Mouse (Mus musculus) neural tube, embryonic 14.5 days (tissue): ENCODE measurements around the gene Clcn5. TPM values are rescaled to one million over a fixed set of nuclear protein-coding genes. Genes with fewer than 3 reads are reported as not detected.
A peak's percentile ranks its signal among the peaks of the same experiment; 100 is the strongest.

Source experiments
- ATAC-seq: fragments of 200-750 bp; cut with Nextera tagmentation; 2 replicates; pipeline ENCODE4 v1.8.0; 2017; ENCODE audit warnings: low read depth, mild to moderate bottlenecking, moderate TSS enrichment, moderate library complexity
- H3K27ac ChIP-seq: fragments of 300-500 bp; sonication (generic); 2 replicates; pipeline ENCODE4 v1.5.1; 2014; ENCODE audit warnings: low read depth, mild to moderate bottlenecking, control low read depth, low read length, moderate library complexity, mixed read lengths
- H3K27me3 ChIP-seq: fragments of 300-500 bp; sonication (generic); 2 replicates; pipeline ENCODE4 v1.6.1; 2014; ENCODE audit warnings: low read length; ENCODE audit not compliant: control insufficient read depth, insufficient read depth
- H3K36me3 ChIP-seq: fragments of 300-500 bp; sonication (generic); 2 replicates; pipeline ENCODE4 v1.6.1; 2014; ENCODE audit warnings: low read length, mixed read lengths; ENCODE audit not compliant: control insufficient read depth, insufficient read depth
- H3K4me1 ChIP-seq: fragments of 300-500 bp; sonication (generic); 2 replicates; pipeline ENCODE4 v1.6.1; 2014; ENCODE audit warnings: low read length; ENCODE audit not compliant: control insufficient read depth, insufficient read depth
- H3K4me2 ChIP-seq: fragments of 300-500 bp; sonication (generic); 2 replicates; pipeline ENCODE4 v1.6.1; 2014; ENCODE audit warnings: mild to moderate bottlenecking, low read depth, low read length, control low read depth
- H3K4me3 ChIP-seq: fragments of 300-500 bp; sonication (generic); 2 replicates; pipeline ENCODE4 v1.5.1; 2014; ENCODE audit warnings: low read depth, low read length, control low read depth, mixed read lengths
- H3K9ac ChIP-seq: fragments of 300-500 bp; sonication (generic); replicated peaks from 2 replicates; pipeline ENCODE4 v1.6.1; 2014; ENCODE audit warnings: low read depth, mild to moderate bottlenecking, control low read depth, low read length, mixed read lengths
- H3K9me3 ChIP-seq: fragments of 300-500 bp; sonication (generic); 2 replicates; pipeline ENCODE4 v1.6.1; 2016; ENCODE audit warnings: low read length; ENCODE audit not compliant: control insufficient read depth
- WGBS: fragments of 180-500 bp; shearing (Covaris S2); extraction: QIAGEN DNeasy Blood & Tissue Kit; methylation state at CpG from one replicate; pipeline ENCODE4 v1.1.7; 2014; 5-methylcytosine and 5-hydroxymethylcytosine counted together
- microRNA counts: library from miRNA; unstranded; fragments of <30 nt; microRNA quantifications from one replicate; lab custom pipeline; 2016
- microRNA-seq: library from miRNA; unstranded; fragments of <30 nt; microRNA quantifications from one replicate; pipeline ENCODE4, GENCODE M21; 2016
- polyA plus RNA-seq: library from polyadenylated mRNA; unstranded; fragments of >200 nt; fragmentation: Nextera tagmentation; extraction: Ambion mirVana; gene quantifications from 2 replicates; pipeline ENCODE4 v1.2.1, GENCODE M21; 2014

Gene Clcn5
- polyA plus RNA-seq, 1 experiment from 2014 or later, result 10.4 TPM

DNA sequence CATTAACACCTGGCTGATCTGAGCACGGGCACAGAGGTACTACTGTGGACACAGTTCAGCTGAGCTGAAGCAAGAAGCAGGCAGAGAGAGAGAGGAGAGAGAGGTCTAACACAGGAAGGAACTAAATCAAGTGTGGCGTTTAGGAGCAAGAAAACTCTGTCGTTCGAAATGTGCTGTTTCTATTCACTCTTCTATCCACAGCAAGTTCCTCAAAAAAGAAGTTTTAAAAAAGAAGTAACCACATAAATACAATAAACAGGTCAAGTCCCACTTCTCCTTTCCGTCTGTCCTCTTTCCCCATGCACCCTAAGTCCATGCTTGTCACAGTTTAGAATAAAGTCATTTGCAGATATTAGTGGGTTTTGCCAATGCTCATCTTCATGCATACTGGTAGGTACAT, 150.4 kb downstream of the Clcn5 start:
- no peak for ATAC-seq
- H3K27me3 ChIP-seq, result no peaks in the 10 kb centered on the region
- no peaks in the 10 kb centered on the region for H3K9me3 ChIP-seq
- no peak overlapping the region for H3K4me3 ChIP-seq
- H3K4me2 ChIP-seq, result no peak overlapping the region
- no peaks in the 10 kb centered on the region for H3K36me3 ChIP-seq
- no peaks in the 10 kb centered on the region for H3K4me1 ChIP-seq
- no peak overlapping the region for H3K27ac ChIP-seq
- 82% methylated on average over 5 of the region's 5 CpGs for WGBS
- no peak overlapping the region for H3K9ac ChIP-seq

DNA sequence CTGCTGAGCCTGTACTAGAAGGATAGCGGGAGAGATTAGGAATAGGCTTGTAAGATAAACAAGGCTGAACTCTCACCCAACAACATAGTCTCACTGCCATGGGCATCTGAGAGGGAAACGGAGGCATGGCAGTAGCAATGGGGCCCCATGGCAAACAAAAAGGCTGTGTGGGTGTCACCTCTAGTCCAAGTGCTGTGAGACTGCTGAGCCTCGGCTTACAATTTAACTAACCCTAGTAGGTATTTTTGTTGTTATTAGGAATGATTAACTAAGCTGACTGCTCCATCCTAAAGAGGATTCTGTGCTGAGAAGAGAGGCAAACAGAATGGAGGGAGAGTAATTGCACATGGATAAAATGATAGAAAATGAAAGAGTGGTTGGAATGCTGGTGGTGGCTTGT, 161.2 kb downstream of the Clcn5 start:
- Histone ChIP-seq H3K4me2 (no peak overlapping the region), H3K9me3 (no peaks in the 10 kb centered on the region), H3K27ac (no peak overlapping the region), H3K9ac (no peak overlapping the region), H3K27me3 (no peaks in the 10 kb centered on the region), H3K4me3 (no peak overlapping the region), H3K4me1 (no peaks in the 10 kb centered on the region), H3K36me3 (no peaks in the 10 kb centered on the region)
- no peak for ATAC-seq
- 71% methylated on average over 3 of the region's 3 CpGs for WGBS

DNA sequence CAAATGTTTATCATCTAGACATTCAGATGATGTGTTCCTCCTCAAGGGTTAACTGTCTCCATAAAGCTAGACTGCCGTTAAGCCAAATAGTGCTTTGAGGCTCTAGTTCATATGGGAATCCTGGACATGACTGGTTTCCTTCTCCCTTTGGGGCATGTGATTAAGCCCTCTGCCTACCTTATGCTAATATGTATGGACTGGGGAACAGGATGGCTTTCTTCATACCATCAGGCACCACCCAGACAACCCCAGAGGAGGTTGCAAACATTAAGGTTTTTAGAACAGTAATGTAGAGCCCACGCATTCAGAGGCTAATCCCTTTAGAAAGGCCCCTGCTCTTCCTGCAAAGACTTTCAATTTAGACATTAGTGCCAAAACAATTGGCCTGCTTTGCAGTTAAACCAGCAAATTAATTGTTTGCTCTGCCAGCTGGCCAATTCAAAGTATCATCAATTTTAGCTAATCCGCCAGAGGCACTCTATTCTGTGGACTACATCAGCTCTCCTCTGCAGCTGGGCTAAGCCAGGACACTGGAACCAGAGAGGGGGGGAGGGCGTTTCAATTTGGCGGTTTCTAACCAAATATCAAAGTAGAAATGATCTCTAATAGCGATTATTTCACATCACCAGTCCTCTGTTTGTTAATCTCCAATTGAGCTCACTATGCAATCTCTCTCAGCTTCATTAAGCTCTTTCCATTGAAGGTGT, 163.0 kb downstream of the Clcn5 start:
- no peak overlapping the region for H3K4me3 ChIP-seq
- no peaks in the 10 kb centered on the region for H3K27me3 ChIP-seq
- no peaks in the 10 kb centered on the region for H3K36me3 ChIP-seq
- H3K9me3 ChIP-seq, result no peaks in the 10 kb centered on the region
- H3K4me1 ChIP-seq, result no peaks in the 10 kb centered on the region
- peak; percentile 56; the same call in 1 of the 2 replicates for ATAC-seq
- H3K27ac ChIP-seq, result no peak overlapping the region
- H3K9ac ChIP-seq, result no peak overlapping the region
- WGBS, result 45% methylated on average over 6 of the region's 6 CpGs
- H3K4me2 ChIP-seq, result no peak overlapping the region

DNA sequence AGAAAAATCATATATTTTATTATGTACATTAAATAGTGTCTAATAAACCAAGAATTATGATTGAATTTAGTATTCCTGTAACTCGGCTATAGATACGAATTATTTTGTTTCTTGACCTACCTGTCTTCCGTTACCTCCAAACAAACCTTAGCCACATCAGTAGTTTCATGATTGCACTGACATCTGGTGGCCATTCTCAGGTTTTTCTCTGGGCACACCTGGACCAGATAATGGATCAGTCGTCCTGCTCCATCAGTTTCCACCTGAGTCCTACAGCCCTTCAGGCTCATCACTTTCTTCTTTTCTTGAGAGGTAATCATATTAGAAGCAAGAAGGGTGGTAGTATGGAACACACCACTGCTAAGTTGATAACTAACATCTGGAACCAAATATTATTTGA, 169.0 kb downstream of the Clcn5 start:
- no peak overlapping the region for H3K27ac ChIP-seq
- no peak for ATAC-seq
- no peak overlapping the region for H3K4me2 ChIP-seq
- no peaks in the 10 kb centered on the region for H3K4me1 ChIP-seq
- H3K36me3 ChIP-seq, result no peaks in the 10 kb centered on the region
- no peak overlapping the region for H3K9ac ChIP-seq
- H3K9me3 ChIP-seq, result no peaks in the 10 kb centered on the region
- H3K4me3 ChIP-seq, result no peak overlapping the region
- 76% methylated on average over 4 of the region's 4 CpGs for WGBS
- H3K27me3 ChIP-seq, result no peaks in the 10 kb centered on the region

DNA sequence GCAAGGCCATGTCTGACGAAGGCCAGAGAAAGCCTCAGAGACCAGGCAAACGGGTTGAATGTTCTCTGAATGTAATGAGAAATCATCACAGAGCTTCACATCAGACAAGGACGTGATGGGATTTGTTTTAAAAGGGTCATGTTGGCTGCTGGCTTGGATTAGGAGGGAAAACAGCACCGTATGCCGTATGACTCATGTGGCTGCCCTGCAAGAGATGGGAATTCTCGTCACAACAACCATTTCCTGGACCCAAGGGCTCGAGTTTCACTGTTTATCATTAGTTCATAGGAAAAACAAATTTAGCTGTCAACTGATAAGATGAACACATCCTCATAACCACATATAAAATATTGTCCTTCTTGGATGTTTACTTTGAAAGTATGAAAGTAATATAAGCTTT, 173.0 kb downstream of the Clcn5 start:
- H3K27me3 ChIP-seq, result no peaks in the 10 kb centered on the region
- H3K27ac ChIP-seq, result no peak overlapping the region
- no peaks in the 10 kb centered on the region for H3K4me1 ChIP-seq
- H3K36me3 ChIP-seq, result no peaks in the 10 kb centered on the region
- H3K4me3 ChIP-seq, result no peak overlapping the region
- H3K9ac ChIP-seq, result no peak overlapping the region
- WGBS, result 70% methylated on average over 7 of the region's 7 CpGs
- ATAC-seq, result no peak
- H3K4me2 ChIP-seq, result no peak overlapping the region
- H3K9me3 ChIP-seq, result no peaks in the 10 kb centered on the region

DNA sequence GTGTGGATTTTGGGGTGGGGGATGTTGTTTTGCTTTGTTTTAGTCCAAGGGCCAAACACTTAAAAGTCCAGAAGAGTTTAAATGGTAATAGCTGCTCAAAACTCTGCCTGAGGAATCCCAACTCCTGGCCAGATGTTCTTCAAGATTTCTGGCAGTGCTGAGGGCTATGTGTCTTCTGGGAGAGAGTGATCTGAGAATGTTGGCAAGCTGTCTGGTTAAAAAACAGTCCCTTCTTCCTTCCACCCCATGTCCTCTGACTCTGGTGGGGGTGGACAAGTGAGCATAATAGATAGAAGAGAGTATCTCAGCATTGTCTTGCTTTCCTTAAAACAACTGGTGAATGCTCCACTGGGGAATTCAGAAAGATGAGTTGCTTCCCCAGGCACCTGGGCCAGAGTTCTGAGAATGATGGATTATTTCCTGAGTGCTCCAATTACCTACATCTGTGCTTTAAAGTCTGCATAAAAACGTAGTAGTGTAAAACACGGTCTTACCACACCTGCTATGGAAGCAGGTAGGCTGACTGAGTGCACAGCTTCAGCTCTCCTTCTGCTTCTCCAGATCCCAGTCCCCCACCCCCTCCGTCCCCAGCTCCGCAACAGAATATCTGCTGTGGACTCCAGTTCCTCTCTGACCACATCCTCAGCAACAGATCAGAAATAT, 197.4 kb downstream of the Clcn5 start:
- no peaks in the 10 kb centered on the region for H3K36me3 ChIP-seq
- no peak overlapping the region for H3K4me2 ChIP-seq
- H3K27me3 ChIP-seq, result no peaks in the 10 kb centered on the region
- H3K9ac ChIP-seq, result no peak overlapping the region
- H3K4me3 ChIP-seq, result no peak overlapping the region
- ATAC-seq, result no peak
- 79% methylated on average over 4 of the region's 4 CpGs for WGBS
- no peaks in the 10 kb centered on the region for H3K4me1 ChIP-seq
- H3K9me3 ChIP-seq, result no peaks in the 10 kb centered on the region
- H3K27ac ChIP-seq, result no peak overlapping the region

DNA sequence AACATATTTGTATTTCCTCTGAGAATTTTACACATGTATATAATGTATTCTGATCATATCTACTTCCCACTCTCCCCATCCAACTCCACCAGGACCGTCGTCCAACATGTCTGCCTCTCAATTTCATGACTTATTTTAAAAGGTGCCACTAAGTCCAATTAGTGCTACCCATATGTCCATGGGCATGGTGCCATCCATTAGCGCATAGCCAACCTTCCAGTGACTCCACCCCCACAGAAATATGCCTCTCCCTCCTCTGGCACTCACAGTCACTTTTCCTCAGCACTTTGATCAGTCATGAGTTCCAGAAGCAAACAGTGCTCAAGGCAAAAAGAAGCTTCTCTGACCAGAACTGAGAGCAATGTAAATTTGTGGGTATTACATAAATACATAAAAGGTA, 204.3 kb downstream of the Clcn5 start:
- ATAC-seq, result no peak
- 90% methylated on average over 3 of the region's 3 CpGs for WGBS

More for the DNA sequence above, 204.3 kb downstream of the Clcn5 start:
- no peak overlapping the region for H3K4me3 ChIP-seq
- no peak overlapping the region for H3K4me2 ChIP-seq
- H3K9me3 ChIP-seq, result no peaks in the 10 kb centered on the region
- no peaks in the 10 kb centered on the region for H3K4me1 ChIP-seq
- no peaks in the 10 kb centered on the region for H3K27me3 ChIP-seq
- no peak overlapping the region for H3K9ac ChIP-seq
- H3K36me3 ChIP-seq, result no peaks in the 10 kb centered on the region
- no peak overlapping the region for H3K27ac ChIP-seq

MicroRNAs encoded within 50 kb of the gene (microRNA counts, 519-probe panel; counts per million panel counts)
- microRNA mmu-miR-188-3p (lab: Ali Mortazavi, UCI), result not detected
- microRNA mmu-miR-188-5p (lab: Ali Mortazavi, UCI), result 4,807 counts per million, percentile 64 among the panel's probes with 10 or more counts
- microRNA mmu-miR-362-3p (lab: Ali Mortazavi, UCI), result 3,424 counts per million, percentile 27 among the panel's probes with 10 or more counts
- 2,339 counts per million, percentile 9 among the panel's probes with 10 or more counts for microRNA mmu-miR-362-5p (lab: Ali Mortazavi, UCI)
- microRNA mmu-miR-500 (lab: Ali Mortazavi, UCI), result 5,663 counts per million, percentile 81 among the panel's probes with 10 or more counts
- not detected for microRNA mmu-miR-501-3p (lab: Ali Mortazavi, UCI)
- microRNA mmu-miR-501-5p (lab: Ali Mortazavi, UCI), result not detected
- microRNA mmu-miR-532-3p (lab: Ali Mortazavi, UCI), result 3,633 counts per million, percentile 30 among the panel's probes with 10 or more counts
- microRNA mmu-miR-532-5p (lab: Ali Mortazavi, UCI), result 3,852 counts per million, percentile 37 among the panel's probes with 10 or more counts

Small RNAs within 50 kb of the gene (microRNA-seq; reads per million reads assigned to microRNA genes)
- gene Mir188, result 732 reads per million, percentile 73 among the genes with 10 or more reads in this experiment
- 76.0 reads per million, percentile 44 among the genes with 10 or more reads in this experiment for gene Mir362
- 118 reads per million, percentile 49 among the genes with 10 or more reads in this experiment for gene Mir500
- 263 reads per million, percentile 59 among the genes with 10 or more reads in this experiment for gene Mir501
- gene Mir532, result 762 reads per million, percentile 75 among the genes with 10 or more reads in this experiment

Other genes starting within 250 kb of the Clcn5 start
- 0.91 and 1.3 TPM in 2 replicates for gene Usp27x, start 56.5 kb upstream of the Clcn5 start, polyA plus RNA-seq